Mouse (Mus musculus): ENCODE results near the gene Gpr37l1.
"Not testable (repeated sequence)": the region's sequence is repeated elsewhere in the genome, so short reads cannot be mapped to it uniquely, and the experiment has no call there.

GRCm38 (mm10) chr1:135194335-135194734 lies 26.9 kb upstream of the Gpr37l1 start:
- not testable (repeated sequence) for TF ChIP-seq POLR2A (IDR thresholded peaks at IDR 0.05; ENCODE audit: low read depth, low read length); CTCF (IDR thresholded peaks at IDR 0.05; ENCODE audit: borderline replicate concordance, insufficient read depth, low read length)

All from embryonic fibroblast, embryonic 13.5 days (primary cell).